Mouse (Mus musculus) layer of hippocampus, adult 11-12 months (tissue): ENCODE data around the gene Vmn1r172.
"Not testable (repeated sequence)": the region's sequence is repeated elsewhere in the genome, so short reads cannot be mapped to it uniquely, and the experiment has no call there.

Experiments used
- DNase-seq: peaks from one replicate; pipeline ENCODE4 v3.0.0; 2022; ENCODE audit warnings: low spot score

Vmn1r172 gene

GRCm38 (mm10) chr7:23658016-23658415, at the start of gene Vmn1r172:
Gene Vmn1r172 (plus strand): TSS chr7:23658316.
- no peak for DNase-seq

- DNase-seq: no peak
Measured at GRCm38 (mm10) chr7:23630422-23630821, 27.7 kb upstream of the Vmn1r172 start, which contains the start of gene Vmn1r171. Gene Vmn1r171 (plus strand): TSS chr7:23630722.

GRCm38 (mm10) chr7:23700403-23700802, 42.3 kb downstream of the Vmn1r172 start, which contains the start of gene Vmn1r173:
Gene Vmn1r173 (plus strand): TSS chr7:23700703.
- not testable (repeated sequence) for DNase-seq
